Mouse (Mus musculus) ZHBTc4 (cell line): ENCODE measurements around the gene Shroom1.

Experiments used
- DNase-seq: peaks from one replicate; pipeline ENCODE4 v3.0.0-alpha.2; 2011; ENCODE audit warnings: low read depth, low spot score

Shroom1 gene

DNA sequence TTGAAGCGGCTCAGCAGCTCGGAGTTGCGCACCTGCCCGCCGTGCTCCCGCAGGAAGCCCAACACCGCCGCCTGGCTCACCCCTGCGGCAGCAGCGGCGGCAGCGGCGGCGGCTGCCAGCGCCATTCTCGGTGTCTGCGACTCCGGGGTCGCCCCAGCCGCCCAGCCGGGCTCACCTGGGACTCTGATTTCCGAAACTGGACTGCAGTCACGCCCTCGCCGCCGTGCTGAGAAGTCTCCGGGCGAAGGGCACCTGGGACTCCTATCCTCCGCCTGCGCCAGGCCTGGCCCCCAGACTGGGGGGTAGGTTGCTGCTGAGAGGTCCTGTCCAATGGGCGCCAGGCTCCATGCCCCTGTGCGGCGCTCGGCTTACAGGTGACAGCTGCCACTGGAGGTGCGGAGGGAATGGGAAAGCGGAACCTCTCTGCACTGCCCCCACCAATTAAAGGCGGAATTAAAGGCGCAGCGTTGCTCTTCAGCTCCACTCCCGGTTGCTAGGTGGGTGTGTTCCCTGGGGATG is 22.8 kb downstream of the Shroom1 start, which contains the start of the genes Gm9945 and Sowaha:
TSS of gene Gm9945 (plus strand) at position 384 of the 519 bp plus-strand sequence.
TSS of gene Sowaha (minus strand) at position 492 of the 519 bp plus-strand sequence.
- peak; percentile 74 for DNase-seq

DNA sequence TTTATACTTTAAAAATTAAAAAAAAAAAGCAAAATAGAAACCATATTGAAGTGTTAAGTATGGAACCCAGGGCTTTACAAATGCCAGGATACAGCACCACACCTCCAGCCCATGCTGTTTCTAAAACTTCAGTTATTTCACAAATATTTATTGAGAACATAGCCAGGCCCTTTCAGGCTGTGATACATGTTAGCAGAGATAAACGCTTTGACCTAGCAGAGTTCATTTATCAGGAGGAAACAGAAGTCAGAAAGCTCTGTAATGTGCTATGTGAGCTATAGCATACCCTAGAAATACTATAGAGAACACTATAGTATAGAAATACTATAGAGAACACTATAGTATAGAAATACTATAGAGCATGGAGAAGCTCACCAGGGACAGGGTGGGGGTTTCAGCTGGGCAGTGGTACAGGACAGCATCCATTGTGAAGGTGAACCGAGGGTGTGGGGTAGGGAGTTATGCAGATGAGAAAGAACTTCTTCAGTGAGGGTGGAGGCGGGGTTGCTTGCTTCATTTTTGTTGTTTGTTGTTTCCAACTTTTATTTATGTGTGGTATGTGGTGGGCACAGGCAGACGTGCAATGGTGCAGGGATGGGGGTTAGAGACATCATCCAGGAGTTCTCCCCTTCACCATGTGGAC is 24.2 kb downstream of the Shroom1 start:
- no peak for DNase-seq

DNA sequence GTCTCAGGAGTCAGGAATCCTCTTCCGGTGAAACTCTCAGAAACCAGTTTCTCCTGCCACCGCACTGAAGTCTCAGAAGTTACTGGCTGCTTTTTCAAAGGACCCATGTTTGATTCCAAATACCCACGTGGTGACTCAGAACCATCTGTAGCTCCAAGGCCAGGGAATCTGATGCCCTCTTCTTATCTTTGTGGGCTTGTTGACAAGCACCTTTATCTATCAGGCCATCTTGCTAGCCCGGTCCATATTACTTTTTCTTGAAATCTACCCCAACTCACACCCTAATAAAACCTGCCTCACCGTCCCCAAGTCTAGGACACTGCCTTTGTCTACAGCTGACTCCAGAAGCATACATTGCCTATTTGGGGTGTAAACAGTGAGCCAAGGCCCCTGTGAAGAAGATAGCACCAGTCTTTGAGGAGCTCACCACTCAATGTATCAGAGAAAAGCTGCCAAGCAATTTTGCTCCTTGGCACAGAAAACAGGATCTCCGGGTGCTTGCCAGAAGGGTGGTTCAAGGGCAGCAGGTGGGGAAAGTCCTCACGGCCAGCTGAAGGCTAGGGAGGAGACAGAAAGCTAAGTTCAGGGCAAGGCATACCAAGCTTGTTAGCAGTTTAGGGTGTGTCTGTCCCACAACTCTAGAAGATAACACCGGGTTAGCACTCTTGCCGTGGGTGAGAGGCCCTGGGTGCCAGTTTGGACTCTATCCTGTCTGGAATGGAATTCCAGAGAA is 26.3 kb downstream of the Shroom1 start:
- no peak for DNase-seq

DNA sequence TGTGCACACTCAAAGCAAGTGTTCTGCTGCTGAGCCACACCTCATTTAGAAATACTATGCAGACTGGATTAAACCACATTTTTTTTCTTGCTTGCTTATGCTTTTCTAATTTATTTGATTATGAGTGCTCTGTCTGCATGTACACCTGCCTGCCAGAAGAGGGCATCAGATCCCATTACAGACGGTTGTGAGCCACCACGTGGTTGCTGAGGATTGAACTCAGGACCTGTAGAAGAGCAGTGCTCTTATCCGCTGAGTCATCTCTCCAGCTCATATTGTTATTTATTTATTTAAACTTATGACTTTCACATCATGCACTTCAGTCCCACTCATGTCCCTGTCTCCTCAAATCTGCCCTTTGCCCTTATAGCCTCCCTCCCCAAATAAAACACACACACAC is 28.7 kb downstream of the Shroom1 start:
- peak; percentile 61 for DNase-seq

DNA sequence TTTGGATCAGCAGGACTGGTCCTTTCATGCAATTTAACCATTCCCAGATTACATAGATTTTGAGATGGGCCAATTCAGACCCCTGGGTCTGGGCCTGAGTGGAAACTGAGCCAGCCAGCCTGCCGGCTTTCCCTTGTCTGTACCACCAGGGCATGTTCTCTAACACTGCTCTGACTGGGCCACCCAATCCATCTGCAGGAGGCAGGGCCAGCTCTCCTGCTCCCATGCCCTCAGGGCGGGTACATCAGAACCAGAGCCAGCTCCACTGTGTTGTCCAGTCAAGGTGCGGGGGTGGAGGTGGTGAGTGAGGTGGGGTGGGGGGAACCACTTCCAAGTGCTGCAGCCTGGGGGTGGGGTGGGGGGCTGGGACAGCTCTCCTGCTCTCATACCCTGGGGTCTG is 29.3 kb downstream of the Shroom1 start:
- DNase-seq = no peak

DNA sequence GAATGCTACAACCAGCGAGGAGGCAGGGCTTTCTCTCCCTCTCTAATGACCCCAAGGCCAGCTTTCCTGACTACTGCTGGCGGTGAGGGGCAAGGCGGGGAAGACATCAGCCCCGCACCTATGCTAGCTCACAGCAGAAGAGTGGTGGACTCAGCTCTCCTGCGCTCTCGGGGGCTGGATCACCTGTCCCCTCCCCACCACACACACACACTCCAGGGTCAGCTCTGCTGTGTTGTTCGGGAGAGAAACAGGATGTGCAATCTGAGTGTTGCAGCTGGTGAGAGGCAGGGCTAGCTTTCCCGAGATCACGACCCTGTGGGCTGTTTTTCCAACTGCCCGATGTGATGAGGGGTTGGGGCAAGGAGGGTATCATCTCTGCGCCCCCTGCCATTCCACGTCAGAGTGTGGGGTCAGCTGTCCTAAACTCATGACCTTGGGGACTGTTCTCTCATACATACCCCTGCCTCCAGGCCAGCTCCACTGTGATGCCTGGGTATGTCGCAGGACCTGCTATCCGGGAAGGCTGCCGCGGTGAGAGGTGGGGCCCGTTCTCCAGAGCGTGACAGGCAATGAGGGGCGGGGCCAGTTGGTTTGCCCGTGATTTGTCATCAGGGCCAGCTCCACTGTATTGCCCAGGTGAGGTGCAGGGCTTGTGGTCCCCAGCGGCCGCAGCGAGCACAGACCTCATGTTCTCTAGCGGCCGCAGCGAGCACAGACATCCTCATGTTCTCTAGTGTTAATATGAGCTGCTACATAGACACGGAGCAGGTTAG is 30.0 kb downstream of the Shroom1 start:
- peak; percentile 60 for DNase-seq

DNA sequence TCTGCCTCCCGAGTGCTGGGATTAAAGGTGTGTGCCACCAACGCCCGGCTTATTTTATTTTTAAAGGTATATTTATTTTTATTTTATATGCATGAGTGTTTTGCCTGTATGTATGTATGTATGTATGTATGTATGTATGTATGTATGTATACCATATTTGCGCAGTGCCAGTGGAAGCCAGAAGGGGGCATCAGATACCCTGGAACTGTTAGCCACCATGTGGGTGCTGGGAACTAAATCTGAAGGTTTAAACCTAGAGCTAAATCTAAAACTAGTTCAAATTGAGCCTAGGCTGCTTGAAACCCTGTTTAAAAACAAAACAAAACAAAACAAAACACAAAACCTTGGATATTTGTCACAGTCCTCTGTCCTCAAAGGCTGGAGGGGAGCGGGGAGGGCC is 32.0 kb downstream of the Shroom1 start:
- peak; percentile 62 for DNase-seq

DNA sequence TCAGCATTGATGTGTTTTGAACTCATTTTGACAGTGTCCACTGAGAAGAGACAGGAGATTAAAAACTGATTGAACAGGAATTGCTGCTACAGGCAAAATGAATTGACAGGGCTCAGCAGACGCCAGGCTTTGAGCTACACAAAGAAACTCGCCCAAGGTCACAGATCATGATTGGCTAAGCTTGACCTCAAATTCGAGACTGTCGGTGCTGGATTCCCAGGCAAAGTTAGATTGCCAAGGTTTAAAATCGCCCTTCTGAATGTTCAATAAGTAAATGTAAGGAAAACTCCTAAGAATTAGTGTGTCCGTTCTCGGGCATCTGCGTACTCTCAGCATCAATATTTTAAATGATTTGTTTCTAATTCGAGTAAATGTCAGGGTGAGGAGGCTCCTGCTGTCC is 32.4 kb downstream of the Shroom1 start:
- DNase-seq = no peak

DNA sequence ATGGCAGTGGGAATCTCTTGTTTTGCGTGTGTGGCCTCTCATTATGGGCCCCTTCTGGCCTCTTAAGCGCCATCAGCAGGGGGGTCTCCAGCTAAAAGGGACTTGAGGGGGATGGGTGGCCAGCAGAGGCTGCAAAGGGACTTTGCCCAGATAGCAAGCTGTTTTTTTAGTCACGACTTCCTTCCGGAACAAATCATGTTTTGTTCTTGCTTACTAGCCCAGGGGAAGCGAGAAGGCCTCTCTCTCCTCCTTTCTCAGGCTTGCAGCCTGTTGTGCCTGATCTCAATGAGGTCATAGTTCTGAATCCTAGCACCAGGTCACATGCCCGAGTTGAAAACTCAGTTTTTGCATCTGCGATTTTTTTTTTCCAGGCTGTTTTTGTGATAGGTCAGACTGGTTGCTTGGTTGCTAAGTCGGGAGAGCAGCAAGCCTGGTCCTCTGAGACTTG is 35.0 kb downstream of the Shroom1 start:
- no peak for DNase-seq

DNA sequence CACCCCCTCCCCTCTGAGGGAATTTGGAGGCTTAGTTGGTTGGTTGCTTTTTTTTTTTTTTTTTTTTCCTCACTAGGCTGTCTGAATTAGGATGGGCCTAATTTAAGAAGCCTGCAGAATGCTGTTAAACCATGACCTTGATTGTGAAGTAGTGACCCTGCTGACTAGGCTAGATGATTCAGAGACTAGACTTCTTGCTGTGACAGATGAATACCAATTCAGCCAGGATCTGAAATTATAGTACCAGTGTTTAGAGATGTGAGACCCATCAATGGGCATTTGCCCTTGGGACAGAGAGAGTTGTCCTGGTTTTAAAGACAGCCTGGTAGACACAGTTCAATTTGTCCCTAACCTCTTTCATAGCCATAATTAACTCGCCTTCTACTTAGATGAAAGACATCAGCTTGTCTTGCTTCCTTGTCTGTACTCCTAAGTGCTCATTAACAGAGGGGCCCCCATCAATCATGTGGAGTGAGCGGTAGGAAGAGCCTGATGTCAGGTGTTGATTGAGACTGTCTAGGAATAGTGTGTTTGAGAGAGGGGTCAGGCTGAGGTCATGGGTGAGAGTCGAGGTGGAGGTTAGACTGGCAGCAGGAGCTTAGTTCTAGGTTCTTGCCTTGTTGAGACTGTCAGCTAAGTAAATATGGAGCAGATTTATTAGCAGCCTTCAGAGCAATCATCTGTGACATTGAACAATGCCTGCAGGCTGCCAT is 36.4 kb downstream of the Shroom1 start:
- peak; percentile 37 for DNase-seq

DNA sequence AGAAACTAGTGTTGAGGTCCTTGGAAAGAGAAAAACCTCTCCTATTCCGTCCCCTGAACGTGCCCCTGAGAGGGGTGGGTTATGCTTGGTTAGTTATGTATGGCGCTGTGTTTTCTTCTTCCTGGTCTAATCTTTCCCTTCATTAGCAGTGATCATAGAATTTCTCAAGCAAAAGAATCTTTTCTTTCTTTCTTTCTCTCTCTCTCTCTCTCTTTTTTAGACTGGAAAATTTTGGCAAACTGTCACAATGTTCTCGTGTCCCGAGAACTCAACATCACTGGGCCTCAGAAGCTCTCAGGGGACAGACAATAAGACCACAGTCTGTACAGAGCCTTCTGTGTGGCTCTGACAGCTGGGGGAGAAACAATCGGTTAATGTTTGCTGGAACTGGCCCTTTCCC is 38.4 kb downstream of the Shroom1 start:
- no peak for DNase-seq

DNA sequence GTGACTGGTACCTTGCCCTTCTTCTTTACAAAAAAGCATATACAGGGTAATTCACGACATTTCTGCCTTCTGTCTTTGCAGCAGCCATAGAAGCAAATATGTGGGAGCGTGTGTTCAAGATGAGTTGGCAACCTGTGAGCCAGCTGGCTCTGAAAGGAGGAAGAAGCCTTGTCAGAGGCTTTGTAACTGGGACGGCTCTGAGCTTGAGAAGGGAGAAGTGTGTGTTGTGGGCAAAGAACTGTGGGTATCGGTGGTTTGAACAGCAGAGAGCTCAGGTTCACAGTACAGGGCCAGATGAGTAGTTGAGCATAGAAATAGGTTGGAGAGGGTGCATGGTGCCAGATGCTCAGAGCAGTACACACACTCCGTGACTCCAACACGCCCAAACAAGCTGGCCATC is 39.9 kb downstream of the Shroom1 start:
- DNase-seq = no peak

DNA sequence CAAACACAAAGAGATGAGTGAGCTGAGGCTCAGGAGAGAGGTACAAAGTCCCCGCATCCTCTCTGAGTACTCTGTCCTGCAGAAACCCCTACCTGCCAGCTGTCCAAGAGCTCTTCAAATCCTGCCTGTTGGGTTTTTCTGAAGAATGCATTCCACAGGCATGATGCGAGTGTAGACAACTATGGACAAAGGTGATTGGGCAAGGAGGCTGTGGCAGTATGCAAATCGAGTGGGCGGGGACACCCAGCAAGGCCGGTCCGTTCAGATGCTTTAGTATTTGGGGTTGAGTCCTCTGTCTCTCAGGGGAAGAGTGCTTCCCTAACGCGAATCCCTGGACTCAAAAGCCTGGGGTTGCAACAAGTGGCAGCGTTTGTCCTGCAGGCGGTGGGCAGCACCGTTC is 43.6 kb downstream of the Shroom1 start:
- DNase-seq = peak; percentile 69

DNA sequence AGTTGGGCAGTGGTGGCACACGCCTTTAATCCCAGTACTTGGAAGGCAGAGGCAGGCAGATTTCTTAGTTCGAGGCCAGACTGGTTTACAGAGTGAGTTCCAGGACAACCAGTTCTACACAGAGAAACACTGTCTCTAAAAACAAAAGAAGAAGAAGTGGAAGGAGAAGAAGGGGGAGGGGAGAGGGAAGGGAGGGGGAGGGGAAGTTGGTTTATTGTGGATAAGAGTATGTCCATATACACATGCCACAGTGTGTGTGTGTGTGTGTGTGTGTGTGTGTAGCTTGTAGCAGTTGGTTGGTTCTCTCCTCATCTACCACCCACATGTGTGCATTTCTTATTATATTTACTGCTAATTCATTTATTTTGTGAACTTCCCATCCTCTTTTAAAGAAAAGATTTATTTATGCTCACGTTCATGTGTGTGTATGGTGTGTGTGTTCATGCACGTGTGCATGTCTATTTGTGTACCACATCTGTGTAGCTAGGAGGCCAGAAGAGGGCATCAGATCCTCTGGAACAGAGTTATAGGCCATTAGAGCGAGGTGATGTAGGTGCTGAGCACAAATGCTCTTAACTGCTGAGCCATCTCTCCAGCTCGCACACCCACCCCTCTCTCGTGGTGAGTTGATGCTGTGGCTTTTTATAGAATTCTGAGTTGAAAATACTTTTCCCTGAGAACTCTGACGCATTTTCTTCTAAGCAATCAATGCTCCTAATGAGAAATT is 45.2 kb downstream of the Shroom1 start:
- no peak for DNase-seq

DNA sequence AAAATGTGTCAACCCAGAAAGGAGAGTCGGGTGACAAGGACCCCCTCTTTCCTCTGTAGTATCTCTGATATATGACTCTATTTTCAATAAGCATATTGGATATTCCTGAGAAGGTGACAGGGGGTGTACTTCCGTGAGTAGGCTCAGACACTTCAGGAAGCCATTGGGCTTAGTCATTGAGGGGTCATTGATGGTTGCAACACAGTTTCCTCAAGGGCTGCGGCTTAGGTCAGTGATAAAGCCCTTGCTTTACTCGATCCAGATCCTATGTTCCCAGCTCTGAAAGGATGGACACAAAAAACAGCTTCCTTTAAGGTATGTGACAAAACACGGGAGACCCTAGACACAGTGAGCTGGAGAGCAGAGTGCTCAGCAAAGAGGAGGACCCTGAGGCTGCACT is 46.7 kb downstream of the Shroom1 start:
- no peak for DNase-seq

DNA sequence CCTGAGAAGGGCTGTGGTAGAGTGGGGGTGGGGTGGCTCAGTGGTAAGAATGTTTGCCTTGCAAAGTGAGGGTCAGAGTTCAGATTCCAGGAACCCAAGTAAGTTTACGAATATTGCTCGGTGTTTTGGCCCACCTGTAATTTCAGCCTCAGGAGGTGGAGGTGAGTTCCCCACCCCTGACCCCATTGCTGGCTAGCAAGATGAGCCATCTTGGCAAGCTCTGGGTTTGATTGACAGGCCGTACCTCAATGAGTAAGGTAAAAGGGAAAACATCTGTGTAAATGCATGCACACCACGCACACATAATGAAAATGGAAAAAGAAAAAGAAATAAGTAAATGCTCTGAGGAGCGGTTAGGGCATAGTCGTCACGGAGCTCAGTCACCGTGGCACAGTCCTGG is 47.4 kb downstream of the Shroom1 start:
- DNase-seq = no peak

DNA sequence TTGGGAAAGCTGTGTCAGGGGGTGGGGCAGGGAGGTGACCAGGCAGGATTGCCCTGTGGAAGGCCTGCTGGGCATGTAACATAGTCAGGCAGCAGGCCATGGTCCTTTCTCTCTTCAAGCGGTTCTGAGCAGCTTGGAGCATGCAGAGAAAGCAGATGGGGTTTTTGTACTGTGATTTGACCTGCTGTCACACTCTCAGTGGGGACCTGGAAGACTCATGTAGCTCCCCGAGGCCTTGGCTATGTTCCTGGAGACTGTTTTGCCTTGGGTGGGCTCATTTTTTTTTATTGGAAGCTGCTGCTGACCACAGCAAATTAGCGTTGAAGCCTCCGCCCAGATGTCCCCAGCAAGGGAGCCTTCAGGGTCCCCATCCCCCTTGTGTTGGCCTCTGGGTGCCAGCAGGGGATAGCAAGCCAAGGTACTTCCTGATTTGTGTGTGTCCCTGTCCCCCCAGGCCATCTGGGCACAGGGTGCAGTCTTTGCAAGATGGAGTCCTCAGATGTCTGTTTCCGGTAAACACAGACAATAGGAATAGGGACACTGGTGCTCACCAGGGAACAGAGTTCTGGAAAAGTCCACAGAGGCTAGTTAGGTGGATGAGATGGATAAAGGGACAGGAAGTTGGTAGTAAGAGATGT is 48.1 kb downstream of the Shroom1 start:
- DNase-seq = no peak

DNA sequence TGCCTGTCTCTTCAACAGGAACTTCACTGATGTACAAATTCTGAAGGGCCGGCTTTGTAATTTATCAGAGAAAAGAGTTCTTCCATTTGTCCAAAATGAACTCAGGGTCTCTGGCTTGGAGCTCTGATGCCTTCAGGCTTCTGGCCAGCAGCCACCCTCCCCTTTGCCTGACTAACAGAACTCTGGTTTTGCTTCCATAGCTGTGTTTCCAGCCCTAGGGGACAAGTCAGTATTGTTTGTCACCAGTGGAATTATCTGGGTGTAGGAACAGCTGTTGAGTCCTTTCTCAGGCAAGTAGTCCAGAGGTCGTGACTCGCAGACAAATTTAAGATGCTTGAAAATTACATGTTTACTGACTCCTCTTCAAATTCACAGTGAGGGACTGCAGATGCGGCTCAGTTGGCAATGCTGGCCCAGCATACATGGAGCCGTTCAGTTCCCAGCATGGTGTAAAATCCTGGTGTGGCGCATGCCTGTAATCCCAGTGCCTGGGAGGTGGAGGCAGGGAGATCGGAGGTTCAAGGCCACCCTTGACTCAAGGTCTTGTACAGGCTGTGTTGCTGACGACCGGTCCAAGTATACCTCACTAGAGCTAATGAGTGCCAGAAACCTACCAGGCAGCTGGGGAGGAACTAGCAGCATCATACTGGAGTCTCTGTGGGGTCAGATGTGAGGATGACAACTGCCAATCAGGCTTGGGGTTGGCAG is 50.2 kb downstream of the Shroom1 start:
- DNase-seq = no peak

DNA sequence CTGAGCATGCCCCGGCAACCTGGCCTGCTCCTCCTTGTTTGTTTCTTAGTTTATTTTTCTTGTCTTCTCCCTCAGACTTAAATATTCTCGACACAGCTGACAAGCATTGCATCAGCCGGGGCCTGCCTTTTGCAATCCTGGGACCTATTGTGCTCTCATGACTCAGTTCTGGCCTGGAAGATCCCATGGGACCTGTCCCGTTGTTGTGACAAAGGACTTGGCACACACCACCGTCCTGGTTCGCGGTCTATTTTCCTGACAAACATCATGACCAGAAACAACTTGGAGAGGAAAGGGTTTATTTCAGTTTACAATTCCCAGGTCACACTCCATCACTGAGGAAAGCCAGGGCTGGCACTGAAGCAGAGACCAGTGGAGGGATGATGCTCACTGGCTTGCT is 51.1 kb downstream of the Shroom1 start:
- no peak for DNase-seq

DNA sequence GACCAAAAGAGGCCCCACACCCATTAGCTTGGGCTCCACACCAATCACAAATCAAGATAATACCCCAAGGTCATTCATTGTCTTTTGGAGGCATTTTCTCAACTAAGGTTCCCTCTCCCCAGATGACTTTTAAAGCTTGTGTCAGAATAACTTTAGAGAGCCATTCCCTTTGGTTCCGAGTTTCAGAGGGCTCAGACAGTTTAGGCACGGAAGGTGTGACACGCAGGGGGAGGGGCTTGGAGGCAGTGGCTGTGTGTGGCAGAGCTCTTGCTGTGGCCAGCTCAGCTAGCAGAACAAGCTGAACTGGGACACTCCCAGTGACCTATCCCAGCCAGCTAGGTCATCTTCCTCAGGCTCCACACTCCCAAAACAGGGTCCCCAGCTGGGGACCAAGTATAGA is 51.6 kb downstream of the Shroom1 start:
- peak; percentile 82 for DNase-seq
